Mouse (Mus musculus) bone marrow, adult 2 months (tissue): ENCODE data around the gene Gsn.

Source experiments
- CTCF ChIP-seq: fragments of 200-500 bp; IDR thresholded peaks from 2 replicates; pipeline ENCODE4 v1.5.1; 2011; ENCODE audit warnings: low read length, control low read depth; ENCODE audit not compliant: control insufficient read depth, insufficient read depth
- POLR2A ChIP-seq: fragments of 200-500 bp; IDR thresholded peaks from 2 replicates; pipeline ENCODE4 v1.6.1; 2011; ENCODE audit warnings: low read depth, mild to moderate bottlenecking, control low read depth, low read length, borderline replicate concordance; ENCODE audit not compliant: control insufficient read depth

- TF ChIP-seq CTCF (no peak), POLR2A (no peak)
Observed at GRCm38 (mm10) chr2:35267156-35267875, 11.1 kb downstream of the Gsn start.
